Mouse (Mus musculus): ENCODE data around the gene Prkg1.

DNA sequence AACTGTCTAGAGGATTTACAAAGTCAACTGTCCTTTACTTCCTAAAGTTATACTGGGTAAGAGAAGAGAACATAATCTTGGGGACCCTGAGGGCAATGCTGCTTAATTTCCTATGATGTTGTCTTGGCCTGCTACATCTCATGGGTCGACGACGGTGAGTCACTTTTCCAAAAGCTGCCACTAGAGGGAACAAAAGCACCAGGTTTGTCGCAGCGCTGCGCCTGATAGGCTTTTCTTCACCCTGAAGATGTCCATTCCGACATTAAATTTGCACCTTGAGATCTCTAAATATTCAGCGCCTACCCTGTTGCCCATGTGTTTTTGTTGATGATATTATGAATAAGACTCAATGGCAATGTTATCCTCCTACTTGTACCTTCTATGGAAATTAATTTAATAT, 1100.6 kb downstream of the Prkg1 start:
- peak; percentile 46; the same call in 1 of the 2 replicates for TF ChIP-seq CTCF (IDR thresholded peaks at IDR 0.05; ENCODE audit: low read depth, low read length)
- no peak for TF ChIP-seq POLR2A (IDR thresholded peaks at IDR 0.05; ENCODE audit: borderline replicate concordance, low read depth, low read length)
